Mouse (Mus musculus): ENCODE data around the gene Inpp5d. TPM values are rescaled to one million over a fixed set of nuclear protein-coding genes. Genes with fewer than 3 reads are reported as not detected.

Inpp5d gene
- polyA plus RNA-seq, 2 experiments from 2014 or later = 145 to 167 TPM

- no peak for ATAC-seq
These were observed 89.7 kb downstream of the Inpp5d start for GRCm38 (mm10) chr1:87709661-87710270.

- no peak for ATAC-seq
These were observed 92.0 kb downstream of the Inpp5d start for GRCm38 (mm10) chr1:87711938-87712613.

GRCm38 (mm10) chr1:87712614-87712971, 92.5 kb downstream of the Inpp5d start:
- ATAC-seq = no peak

GRCm38 (mm10) chr1:87721382-87721781, 101.3 kb downstream of the Inpp5d start:
- ATAC-seq = no peak

- no peak for ATAC-seq
These were observed 102.0 kb downstream of the Inpp5d start for GRCm38 (mm10) chr1:87722081-87722480.

- no peak for ATAC-seq
These were observed 103.2 kb downstream of the Inpp5d start for GRCm38 (mm10) chr1:87723351-87723750.

GRCm38 (mm10) chr1:87729070-87729469, 109.0 kb downstream of the Inpp5d start:
- ATAC-seq = no peak

- no peak for ATAC-seq
These were observed 109.7 kb downstream of the Inpp5d start for GRCm38 (mm10) chr1:87729850-87730249.

- ATAC-seq = no peak
These were observed 110.2 kb downstream of the Inpp5d start for GRCm38 (mm10) chr1:87730271-87730670.

GRCm38 (mm10) chr1:87733212-87733611, 113.1 kb downstream of the Inpp5d start:
- ATAC-seq = no peak

- no peak for ATAC-seq
These were observed 114.0 kb downstream of the Inpp5d start for GRCm38 (mm10) chr1:87734153-87734552.

- no peak for ATAC-seq
These were observed 120.6 kb downstream of the Inpp5d start for GRCm38 (mm10) chr1:87740584-87741290.

- no peak for ATAC-seq
These were observed 129.4 kb downstream of the Inpp5d start for GRCm38 (mm10) chr1:87749360-87749973.

GRCm38 (mm10) chr1:87755641-87756470, 135.7 kb downstream of the Inpp5d start, which contains the start of gene Atg16l1:
TSS of gene Atg16l1 (plus strand) at chr1:87755870.
- ATAC-seq = peak; percentile 97

GRCm38 (mm10) chr1:87763821-87764220, 143.7 kb downstream of the Inpp5d start:
- no peak for ATAC-seq

- ATAC-seq = no peak
These were observed 145.6 kb downstream of the Inpp5d start for GRCm38 (mm10) chr1:87765741-87766140.

GRCm38 (mm10) chr1:87766233-87766632, 146.1 kb downstream of the Inpp5d start:
- ATAC-seq = peak; percentile 85

GRCm38 (mm10) chr1:87769263-87769662, 149.2 kb downstream of the Inpp5d start:
- no peak for ATAC-seq
